Mouse (Mus musculus) skeletal muscle tissue, adult 2 months (tissue): Measurements from ENCODE around the gene Ppp1r9b.

ENCODE experiments used
- DNase-seq: peaks from one replicate; pipeline ENCODE4 v3.0.0-alpha.2; 2012; ENCODE audit warnings: low read depth, low spot score

The Ppp1r9b gene

GRCm38 (mm10) chr11:95022237-95022992 lies 31.6 kb downstream of the Ppp1r9b start:
- DNase-seq: no peak

- no peak for DNase-seq
These were observed 32.6 kb downstream of the Ppp1r9b start for GRCm38 (mm10) chr11:95023481-95023880.

GRCm38 (mm10) chr11:95024439-95025184 lies 33.8 kb downstream of the Ppp1r9b start:
- DNase-seq: no peak

- DNase-seq: no peak
These were observed 34.6 kb downstream of the Ppp1r9b start for GRCm38 (mm10) chr11:95025227-95026012.

- no peak for DNase-seq
These were observed 35.3 kb downstream of the Ppp1r9b start for GRCm38 (mm10) chr11:95026090-95026542.

GRCm38 (mm10) chr11:95026849-95027248 lies 36.0 kb downstream of the Ppp1r9b start:
- DNase-seq: no peak

- no peak for DNase-seq
These were observed 37.1 kb downstream of the Ppp1r9b start for GRCm38 (mm10) chr11:95027850-95028470.

GRCm38 (mm10) chr11:95032945-95033344 lies 42.1 kb downstream of the Ppp1r9b start:
- no peak for DNase-seq

GRCm38 (mm10) chr11:95033617-95034016 lies 42.8 kb downstream of the Ppp1r9b start:
- DNase-seq: no peak

- no peak for DNase-seq
These were observed 44.1 kb downstream of the Ppp1r9b start for GRCm38 (mm10) chr11:95034902-95035301.

GRCm38 (mm10) chr11:95036521-95036920 lies 45.7 kb downstream of the Ppp1r9b start:
- DNase-seq: no peak

GRCm38 (mm10) chr11:95037306-95037705 lies 46.5 kb downstream of the Ppp1r9b start:
- DNase-seq: no peak

GRCm38 (mm10) chr11:95038156-95038817 lies 47.5 kb downstream of the Ppp1r9b start:
- no peak for DNase-seq

GRCm38 (mm10) chr11:95038818-95039655 lies 48.2 kb downstream of the Ppp1r9b start:
- peak; percentile 76 for DNase-seq

- DNase-seq: no peak
These were observed 48.9 kb downstream of the Ppp1r9b start for GRCm38 (mm10) chr11:95039766-95040165.

GRCm38 (mm10) chr11:95040491-95041138 lies 49.8 kb downstream of the Ppp1r9b start:
- peak; percentile 95 for DNase-seq

- peak; percentile 98 for DNase-seq
These were observed 50.3 kb downstream of the Ppp1r9b start, which contains the start of gene Pdk2 for GRCm38 (mm10) chr11:95041139-95041609. Pdk2 (minus strand) TSS chr11:95041354.

GRCm38 (mm10) chr11:95042096-95042495 lies 51.3 kb downstream of the Ppp1r9b start:
- DNase-seq: peak; percentile 85

GRCm38 (mm10) chr11:95043060-95043459 lies 52.2 kb downstream of the Ppp1r9b start:
- DNase-seq: no peak
